Mouse (Mus musculus) kidney, adult 9 months (tissue): ENCODE results near the gene Atp5j2.

Experiments
- DNase-seq: peaks from one replicate; pipeline ENCODE4 v3.0.0; 2022

The Atp5j2 gene

DNA sequence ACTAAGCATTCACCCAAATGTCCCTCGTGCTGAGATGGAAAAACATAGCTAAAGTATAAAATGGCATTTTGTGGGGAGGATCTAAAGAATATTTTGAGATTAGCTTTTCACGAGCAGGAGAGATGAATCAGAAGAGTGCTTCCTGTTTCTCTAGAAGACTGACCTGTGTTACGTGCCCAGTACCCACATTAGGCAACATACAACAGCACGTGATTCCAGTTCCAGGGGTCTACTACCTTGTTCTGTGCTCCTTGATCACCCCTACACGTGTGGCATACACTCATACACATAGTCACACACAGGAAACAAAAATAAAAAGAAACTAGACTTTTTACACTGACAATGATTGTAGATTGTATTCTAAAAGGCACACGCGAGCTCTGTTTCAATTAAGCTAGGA, 8.5 kb upstream of the Atp5j2 start:
- no peak for DNase-seq

DNA sequence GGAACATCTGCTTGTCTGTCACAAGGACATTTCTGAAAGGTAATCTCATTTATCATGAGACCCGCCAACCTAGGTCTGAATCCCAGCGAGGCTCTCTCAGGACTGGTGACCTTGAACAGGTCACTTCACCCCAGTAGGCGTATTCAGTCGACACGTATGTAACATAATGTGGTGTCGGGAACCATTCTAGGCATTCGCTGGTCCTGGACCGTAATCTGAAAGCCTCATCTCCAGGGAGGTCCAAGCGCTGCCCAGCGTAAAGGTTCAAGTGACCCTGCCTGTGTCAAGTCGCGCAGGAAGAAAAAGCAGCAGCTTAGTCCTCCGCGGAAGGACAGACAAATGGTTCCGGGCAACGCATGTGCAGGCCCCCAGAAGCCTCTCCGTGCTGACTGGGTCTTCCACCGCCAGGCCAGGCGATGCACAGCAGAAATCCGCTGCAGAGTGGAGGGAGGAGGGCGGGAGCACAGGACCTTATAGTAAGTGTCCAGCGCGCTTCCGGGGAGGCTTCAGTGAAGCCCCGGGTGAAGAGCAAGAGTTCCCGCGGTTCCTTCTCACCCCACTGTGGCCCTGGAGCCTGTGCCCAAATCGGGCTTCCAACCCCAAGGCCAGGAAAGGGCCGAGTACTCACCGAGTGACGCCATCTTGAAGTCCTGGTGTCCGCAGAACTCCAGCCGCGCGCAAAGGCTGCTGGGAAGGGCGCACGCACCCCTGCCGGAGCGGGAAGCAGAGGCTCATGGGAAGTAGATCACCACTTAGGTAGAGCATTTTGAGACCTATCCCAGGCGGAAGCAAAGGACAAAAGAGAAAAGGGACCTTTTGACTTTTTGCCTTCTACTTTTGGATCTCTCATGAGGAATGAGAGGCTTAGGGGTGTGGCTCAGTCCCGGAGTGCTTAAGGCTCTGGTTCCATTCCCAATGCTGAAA, 725 bp downstream of the Atp5j2 start:
- DNase-seq, result peak; percentile 95

DNA sequence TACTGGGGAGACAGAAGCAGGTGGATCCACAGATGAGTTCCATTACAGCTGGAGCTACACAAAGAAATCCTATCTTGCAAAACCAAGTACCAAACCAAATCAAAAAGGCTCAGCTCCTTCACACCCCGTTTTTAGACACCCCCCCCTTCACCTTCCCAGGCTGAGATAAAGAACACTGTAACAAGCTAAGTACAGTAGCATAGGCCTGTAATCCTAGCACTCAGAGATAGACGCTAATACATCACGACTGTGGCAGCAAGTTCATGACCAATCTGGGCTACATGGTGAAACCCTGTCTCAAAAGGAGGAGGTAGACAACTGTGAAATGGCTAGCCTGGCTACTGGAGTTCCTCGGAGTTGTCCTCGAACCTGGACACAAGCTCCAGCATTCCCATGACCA, 1.5 kb downstream of the Atp5j2 start:
- DNase-seq, result no peak

DNA sequence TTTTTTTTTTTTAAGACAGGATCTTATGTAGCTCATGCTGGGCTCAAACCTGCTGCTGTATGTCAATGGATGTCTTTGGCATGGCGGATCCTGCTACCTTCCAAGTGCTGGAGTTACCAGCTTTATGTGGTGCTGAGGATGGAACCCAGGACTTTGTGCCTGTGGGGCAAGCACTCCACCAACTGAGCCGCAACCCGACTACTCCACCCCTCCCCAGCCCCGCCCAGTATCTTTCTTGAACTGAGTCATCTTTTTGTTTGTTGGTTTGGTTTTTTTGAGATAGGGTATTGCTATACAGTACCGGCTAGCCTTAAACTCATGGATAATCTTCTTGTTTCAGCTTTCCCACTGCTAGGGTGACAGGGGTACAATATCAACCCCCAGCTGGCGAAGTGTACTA, 2.4 kb downstream of the Atp5j2 start:
- DNase-seq, result no peak

DNA sequence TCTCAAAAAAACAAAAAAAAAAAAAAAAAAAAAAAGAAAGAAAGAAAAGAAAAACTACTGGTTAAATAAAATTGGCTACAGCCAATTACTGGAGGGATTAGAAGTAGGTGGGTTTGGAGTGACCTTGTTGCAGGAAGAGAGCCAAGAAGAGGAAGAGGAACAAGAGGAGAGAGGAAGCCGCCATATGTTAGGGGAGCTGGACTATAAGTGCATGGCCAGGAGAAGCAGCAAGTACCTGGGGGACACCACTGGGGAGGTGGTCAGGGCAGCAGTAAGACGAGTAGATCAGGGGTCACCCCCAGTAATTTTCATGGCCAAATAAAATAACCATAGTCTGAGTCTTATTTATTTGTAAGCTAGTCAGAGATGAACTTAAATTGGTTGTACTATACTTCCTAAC, 6.6 kb downstream of the Atp5j2 start:
- DNase-seq, result no peak

DNA sequence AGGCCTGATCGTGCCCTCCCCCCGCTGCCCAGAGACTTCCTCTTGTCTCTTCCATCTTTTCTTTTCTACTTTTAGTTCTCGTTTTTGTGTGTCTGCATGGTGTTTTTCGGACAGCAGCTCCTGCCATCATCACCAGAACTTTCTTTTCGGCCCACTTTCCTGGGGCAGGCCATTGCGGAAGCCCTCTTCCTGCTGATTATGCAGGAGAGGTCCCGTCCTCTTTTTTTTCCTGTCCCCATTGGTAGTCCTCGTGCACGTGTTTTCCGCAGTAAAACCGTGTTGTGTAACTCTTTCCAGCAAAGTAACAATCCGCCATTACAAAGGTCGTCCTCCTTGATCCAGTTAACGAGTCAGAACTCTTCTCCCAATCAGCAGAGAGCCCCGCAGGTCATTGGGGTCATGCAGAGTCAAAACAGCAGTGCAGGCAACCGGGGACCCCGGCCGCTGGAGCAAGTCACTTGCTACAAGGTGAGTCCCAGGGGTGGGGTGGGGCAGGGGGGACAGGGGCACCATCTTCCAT, 13.3 kb downstream of the Atp5j2 start:
- DNase-seq, result no peak

DNA sequence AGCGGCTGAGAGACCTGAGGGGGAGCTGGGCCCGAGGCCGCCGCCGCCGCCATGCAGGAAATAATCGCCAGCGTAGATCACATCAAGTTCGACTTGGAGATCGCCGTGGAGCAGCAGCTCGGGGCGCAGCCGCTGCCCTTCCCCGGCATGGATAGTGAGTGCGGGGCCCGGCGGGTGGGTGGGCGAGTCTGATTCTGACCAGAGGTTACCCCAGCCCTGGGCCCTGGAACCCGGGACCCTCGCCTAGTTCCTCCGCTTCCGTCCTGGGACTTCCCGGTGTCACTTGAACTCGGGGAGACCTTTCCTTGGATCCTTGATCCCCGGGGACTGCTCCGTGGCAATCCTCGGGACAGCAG, 24.6 kb downstream of the Atp5j2 start:
- DNase-seq, result no peak

DNA sequence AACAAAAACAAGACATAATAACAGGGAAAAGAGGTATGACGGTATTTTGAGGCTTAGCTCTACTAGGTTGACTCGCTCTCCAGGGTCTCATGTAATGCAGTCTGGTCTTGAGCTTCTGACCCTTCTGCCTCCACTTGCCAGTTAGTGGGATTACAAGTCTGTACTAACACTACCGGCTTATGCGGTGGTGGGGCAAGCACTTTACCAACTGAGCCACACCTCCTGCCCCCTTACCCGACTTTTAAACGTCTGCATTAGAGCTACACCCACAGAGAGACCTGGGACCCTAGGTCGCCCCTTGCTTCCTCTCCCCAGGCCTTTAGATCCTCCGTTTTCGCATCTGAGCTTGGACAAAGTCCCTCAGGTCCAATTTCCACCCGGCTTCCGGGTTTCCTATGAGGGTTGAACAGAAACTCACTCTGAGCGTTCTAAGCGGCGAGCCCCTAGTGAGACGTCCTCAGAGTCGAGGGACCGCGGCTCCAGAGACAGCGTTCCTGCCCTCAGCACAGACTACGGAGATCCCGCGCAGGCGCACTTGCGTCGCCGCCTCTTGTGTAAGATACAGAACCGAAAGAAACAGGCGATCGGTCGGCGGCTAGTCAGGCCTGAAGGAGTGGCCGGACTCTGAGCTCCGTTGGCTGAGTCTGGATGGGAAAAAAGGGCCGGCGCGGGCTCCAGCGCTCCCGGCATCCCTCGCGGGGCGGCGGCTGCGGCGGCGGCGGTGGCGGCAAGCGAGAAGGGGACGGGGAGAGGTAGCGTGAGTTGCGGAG, 25.1 kb downstream of the Atp5j2 start, which contains the start of the genes Ptcd1 and Cpsf4:
Ptcd1 (minus strand) TSS at position 573 of the 770 bp plus-strand sequence.
Cpsf4 (plus strand) TSS at position 678 of the 770 bp plus-strand sequence.
- DNase-seq, result peak; percentile 99

DNA sequence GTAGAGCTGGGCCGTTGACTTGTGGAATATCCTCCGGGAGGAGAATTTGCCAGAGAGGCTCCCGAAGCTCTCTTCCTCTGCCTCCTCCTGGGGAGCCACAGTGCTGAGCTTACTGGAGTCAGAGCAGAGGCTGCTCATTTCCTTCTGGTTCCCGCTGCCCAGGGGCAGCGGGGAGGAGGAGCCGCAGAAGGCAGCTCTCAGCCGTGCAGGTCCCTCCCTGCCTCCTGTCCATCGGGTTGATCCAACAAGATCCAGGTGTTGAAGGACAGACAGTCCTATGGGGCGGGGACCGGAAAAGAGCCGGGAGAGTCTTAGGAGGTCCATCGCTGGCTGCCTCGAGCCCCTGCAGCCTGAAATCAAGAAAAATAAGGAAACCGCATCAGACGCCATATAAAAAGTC, 26.7 kb downstream of the Atp5j2 start:
- DNase-seq, result no peak

DNA sequence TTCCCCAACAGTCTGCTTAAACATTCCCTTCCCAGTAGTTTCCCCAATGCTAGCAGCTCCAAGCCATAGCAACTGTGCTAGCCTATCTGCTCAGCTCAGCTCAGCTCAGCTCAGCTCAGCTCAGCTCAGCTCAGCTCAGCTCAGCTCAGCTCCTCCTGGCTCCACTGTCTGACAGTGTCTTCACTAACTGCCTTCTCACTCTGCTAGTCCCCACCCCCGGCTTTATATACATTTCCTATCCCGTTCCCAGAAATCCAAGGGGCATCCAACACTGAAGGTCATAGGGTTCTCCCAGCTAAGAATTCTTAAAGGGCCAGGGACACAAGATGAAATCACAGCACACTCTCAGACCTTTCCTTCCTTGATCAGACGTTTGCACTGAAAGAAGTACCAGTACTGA, 27.2 kb downstream of the Atp5j2 start:
- DNase-seq, result peak; percentile 36

DNA sequence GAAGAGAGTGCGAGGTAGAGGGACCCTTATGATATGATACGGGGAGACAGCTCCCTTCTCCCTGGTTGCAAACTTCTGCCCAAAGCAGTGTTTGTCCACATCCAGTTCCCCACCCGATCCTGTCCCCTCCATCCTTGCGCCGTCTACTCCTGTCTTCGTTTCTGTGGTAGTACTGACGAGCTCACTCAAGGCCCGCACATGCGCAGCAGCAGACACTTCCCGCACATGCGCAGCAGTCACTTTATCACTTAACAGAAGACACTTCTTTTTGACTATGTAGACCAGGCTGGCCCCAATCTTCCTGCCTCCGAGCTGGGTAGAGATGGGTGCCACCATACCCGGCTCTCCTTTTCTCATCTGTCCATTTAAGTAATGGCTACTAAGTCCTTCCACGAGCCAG, 30.5 kb downstream of the Atp5j2 start:
- DNase-seq, result no peak

DNA sequence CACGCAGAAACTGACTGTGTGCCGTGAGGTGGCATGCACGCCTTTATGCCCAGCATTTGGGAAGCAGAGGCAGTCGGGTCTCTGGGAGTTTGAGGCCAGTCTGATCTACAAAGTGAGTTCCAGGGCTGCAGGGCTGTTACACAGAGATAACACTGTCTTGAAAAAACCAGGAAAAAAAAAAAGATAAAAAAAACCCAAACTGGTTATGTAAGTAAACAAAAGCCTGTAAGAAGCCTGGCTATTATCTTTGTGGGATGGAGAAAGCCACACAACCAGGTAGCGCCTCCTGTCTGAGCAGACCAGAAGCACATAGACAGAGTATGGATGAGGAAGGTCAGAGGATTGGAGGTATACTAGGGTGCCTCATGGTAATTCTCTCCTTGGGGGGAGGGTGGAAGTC, 39.2 kb downstream of the Atp5j2 start:
- no peak for DNase-seq

DNA sequence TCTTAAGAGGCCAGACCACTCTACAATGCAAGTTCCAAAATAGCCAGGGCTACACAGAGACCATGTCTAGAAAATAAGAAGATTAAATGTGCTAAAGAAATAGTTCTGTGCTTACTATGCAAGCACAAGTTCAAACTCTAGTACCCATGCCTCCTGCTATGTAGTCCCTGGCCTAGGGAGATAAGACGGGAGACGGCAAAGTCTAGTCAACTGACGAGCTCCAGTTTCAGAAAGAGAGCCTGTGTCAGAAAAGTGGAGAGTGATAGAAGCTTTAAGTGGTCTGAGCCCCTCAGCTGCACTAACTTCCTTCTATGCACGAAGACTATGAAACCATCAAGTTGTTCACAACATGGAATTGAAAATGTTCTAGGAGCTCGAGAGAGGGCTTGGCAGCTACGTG, 42.6 kb downstream of the Atp5j2 start:
- DNase-seq, result no peak

DNA sequence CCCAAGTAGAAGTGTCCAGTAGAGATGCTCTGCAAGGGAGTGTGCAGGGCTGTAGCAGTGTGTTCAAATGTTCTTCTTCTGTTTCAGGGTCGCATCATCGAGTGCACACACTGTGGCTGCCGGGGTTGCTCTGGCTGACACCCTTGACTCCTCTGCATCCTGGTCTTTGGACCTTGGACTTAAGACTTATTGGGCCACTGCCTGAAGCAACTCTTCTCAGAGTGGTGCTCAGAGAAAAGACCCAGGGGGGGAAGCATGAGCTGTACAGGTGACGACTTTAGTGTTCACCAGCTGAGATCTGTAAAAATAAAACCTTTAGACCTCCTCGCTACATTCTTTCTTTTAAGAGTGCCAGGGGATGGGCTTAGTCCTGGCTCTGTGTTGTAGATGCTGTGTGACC, 44.1 kb downstream of the Atp5j2 start:
- DNase-seq, result peak; percentile 77

DNA sequence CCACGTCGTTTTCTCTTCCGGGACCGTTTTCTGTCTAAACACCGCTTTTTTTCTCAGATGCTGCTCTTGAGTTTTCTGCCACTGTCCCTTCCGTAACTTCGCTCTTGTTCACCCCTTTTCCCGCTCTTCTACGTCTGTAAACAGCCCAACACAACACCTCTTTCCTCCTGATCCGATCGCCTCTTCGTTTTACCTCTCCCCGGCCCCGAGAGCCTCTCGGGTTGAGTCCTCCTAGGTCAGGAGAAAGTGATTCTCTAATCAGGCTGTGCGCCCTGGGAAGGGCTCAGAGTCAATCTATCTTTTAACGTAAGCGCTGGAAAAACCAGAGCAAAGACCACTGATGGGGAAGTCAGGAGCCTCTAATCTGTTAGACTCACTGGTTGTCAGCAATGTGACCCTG, 51.3 kb downstream of the Atp5j2 start:
- no peak for DNase-seq

DNA sequence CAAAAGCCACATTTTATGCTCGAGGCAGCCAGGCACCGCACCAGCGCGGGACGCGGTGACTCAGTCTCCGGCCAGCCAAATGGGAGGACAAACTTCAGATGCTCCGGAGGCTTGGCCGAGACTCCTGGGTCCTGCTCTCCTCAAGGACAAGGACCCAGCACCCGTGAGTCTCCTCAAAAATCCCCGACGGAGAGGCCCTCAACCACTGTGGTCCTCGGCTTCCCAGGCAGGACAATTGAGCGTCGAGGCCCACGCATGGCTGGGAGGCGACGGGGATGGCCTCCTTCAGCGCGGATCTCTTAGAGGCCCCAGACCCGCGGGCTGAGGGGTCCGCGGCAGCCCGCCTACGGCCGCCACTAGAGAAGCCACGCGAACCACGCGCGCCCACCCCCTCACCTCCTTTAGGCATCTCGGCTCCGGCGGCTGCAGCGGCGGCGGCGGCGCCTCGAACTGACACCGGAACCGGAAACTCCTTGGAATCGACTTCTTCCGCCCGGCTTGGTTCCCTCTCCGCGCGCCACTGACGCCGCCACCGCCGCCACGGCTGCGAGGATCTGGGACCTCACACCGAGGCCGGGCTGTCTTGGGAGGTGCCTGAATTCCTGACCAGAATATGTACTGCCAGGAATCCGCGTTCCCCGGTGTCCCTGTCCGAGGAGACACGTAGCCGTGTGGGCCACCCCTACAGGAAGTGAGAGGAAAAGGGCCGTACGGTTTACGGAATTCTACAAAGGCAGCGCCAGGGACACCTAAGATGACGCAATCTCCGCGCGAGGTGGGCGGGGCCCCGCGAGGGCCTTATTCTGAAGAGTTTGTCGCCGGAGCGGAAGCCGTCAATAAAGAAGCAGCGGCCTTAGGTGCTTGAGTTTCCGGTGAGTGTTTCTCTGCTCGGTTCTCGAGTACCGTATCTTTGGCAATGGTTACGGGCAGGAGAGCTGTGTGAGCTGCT, 52.0 kb downstream of the Atp5j2 start, which contains the start of the genes Pdap1 and Bud31:
Pdap1 (minus strand) TSS at position 668 of the 949 bp plus-strand sequence.
Bud31 (plus strand) TSS at position 792 of the 949 bp plus-strand sequence.
- DNase-seq, result peak; percentile 96

DNA sequence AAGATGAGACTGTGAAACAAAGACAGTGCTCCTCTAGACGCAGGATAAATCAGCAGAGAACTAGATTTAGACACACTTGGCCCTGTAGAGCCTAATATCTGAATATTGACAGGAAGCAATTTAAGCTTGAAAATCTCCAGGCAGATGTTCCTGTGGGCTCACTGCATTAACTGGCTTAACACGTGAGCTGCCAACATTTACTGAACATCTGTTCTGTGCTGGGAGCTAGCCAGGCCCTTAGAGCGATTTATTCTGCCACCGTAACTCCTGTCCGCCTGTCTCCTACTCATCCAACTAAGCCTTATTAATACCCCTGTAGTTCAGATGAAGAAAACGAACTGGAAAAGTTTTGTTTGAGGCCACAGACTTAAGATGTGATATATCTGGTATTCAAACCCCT, 53.0 kb downstream of the Atp5j2 start:
- no peak for DNase-seq
